Mouse (Mus musculus): Measurements from ENCODE around the gene 3830417A13Rik.

Gene 3830417A13Rik

GRCm38 (mm10) chrX:64173248-64173647, at the start of gene 3830417A13Rik:
3830417A13Rik (plus strand) TSS chrX:64173548.
- DNase-seq (ENCODE audit: low read depth, low spot score): no peak

GRCm38 (mm10) chrX:64152098-64152497, 21.2 kb upstream of the 3830417A13Rik start, which contains the start of gene Gm6760:
Gm6760 (minus strand) TSS chrX:64152198.
- DNase-seq (ENCODE audit: low read depth, low spot score): no peak

GRCm38 (mm10) chrX:64181246-64181645, 7.9 kb downstream of the 3830417A13Rik start:
- DNase-seq (ENCODE audit: low read depth, low spot score): no peak
